Mouse (Mus musculus) cerebellum, adult 2 months (tissue): ENCODE results near the gene Wdr31.

Source experiments
- CTCF ChIP-seq: fragments of 200-500 bp; IDR thresholded peaks from 2 replicates; pipeline ENCODE4 v1.5.1; 2011; ENCODE audit warnings: low read depth, mild to moderate bottlenecking, control low read depth, low read length, moderate library complexity, borderline replicate concordance; ENCODE audit not compliant: insufficient read depth
- POLR2A ChIP-seq: fragments of 200-500 bp; IDR thresholded peaks from 2 replicates; pipeline ENCODE4 v1.6.1; 2011; ENCODE audit warnings: low read length, control low read depth, borderline replicate concordance; ENCODE audit not compliant: insufficient read depth

DNA sequence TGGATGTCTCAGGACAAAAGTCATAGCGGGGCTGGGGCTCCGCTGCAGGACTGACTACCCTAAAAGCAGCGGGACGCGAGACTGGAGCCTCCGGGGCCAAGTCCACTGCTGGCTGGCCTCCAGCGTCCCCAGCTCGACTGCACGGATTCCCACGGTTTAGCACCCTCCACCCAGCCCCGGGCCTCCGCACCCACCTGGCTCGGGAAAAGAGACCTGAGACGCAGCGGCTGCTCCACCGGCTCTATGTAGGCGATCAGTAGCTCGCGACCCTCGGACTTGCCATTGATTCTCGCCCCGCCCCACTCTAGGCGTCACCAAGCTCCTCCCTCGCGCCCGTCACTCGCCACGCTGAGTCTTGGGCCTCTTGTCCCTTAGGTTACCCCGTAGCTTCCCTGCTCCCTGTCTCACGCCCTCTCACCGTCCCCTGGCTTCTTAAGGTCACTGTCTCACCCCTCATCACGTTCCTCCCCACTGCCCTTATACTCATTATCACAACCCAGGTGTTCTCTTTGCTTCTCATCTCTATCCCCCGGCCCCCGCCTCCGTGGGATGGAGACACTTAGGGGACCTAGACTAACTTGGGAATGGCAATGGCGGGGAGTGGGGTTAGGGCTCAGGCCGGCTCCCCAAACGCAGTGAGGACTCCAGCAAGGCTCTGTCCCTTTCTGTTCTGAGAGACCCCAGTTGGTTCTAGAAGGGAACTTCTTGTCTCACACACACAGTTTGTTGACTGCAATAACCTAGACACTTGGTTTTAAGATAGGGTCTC, 31.5 kb upstream of the Wdr31 start:
- TF ChIP-seq POLR2A (peak; percentile 88), CTCF (no peak)
